Mouse (Mus musculus): ENCODE data around the gene Itgb5.
A peak's percentile ranks its signal among the peaks of the same experiment; 100 is the strongest.

The Itgb5 gene

DNA sequence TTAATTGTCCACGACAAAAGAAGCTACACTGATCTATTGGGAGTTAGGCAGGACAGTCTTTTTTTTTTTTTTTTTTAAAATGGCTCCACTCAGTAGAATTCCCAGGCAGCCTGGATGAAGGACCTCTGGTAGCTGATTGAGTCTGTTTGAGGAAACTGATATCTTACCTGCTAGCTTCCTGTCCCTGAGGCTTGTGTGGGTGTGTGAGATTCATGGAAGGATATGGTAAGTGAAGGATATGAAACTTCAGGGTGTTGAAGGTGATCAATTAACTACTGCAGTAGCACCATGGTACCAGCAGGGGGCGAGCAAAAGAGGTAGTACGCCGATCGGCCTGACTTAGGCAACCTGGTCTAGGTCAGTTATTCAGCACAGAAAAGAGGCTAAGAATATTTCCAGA lies 166.6 kb downstream of the Itgb5 start:
- peak; percentile 73 for DNase-seq

DNA sequence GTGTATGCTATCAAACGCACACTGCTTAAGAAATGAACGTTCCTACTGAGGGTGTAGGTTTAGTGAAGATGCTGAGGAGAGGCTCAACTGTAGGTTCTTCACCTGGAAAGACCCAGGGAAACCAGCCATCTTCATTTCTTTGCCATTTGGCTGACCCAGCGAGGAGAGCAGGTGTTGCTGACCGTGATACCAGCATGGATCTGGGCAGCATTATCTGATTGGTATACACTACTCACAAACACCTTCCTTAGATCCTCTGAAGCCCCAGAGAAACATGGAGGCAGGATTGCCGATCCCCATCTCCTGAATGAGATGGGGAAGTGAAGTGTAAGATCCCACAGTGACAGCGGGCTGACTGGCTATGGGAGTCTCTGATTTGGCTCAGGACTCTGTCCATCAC lies 168.5 kb downstream of the Itgb5 start:
- DNase-seq, result no peak
